ENCODE assay signal across 24 mouse cellular contexts in the genomic region with DNA sequence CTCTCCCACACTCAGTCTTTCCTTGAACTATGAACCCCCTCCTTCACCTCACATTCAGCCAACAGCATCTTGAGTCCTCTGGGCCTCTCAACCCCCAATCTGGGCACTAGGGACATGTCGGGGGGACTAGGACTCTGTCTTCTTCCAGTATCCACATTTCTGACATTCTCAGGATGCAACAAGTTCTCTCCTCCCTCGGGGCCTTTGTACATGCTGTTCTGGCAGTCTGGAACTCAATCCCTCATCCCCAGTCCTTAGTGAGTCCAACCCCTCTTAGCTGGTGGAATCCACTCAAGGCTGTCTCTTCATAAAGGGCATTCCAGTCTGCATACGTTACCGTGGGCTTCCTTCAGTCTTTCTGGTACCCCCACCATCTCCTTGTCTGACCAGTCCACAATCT. TPM values are rescaled to one million over a fixed set of nuclear protein-coding genes. Genes with fewer than 3 reads are reported as not detected.
DNase-seq lines count a peak whose midpoint lies in the region; ATAC-seq and TF ChIP-seq lines count a peak whose summit lies in the region.
"Had no signal": no experiment of that assay in that cellular context is flagged by ENCODE, and none has a peak within 500 bp of the region (broad histone marks: within the 10 kb centered on the region; RNA-seq: fewer than 3 reads in every experiment).

No protein-coding gene starts in this region.

- DNase-seq in embryonic facial prominence, embryonic 10.5 days (ENCODE audit: low spot score): no peak
- peak; percentile 38 to 48 for DNase-seq in heart, adult 18-20 months
- DNase-seq in kidney, adult 2 months: peak; percentile 34
- no peak for DNase-seq in kidney, postnatal 25 days
- peak; percentile 39 for DNase-seq in lung, postnatal 14 days
- DNase-seq in lung, postnatal 10 days: no peak
- DNase-seq: adrenal gland, adult 8-10 months; B cell, adult 2 months; cerebellum, adult 11 months; cerebellum, adult 8-10 months; cerebellum, postnatal 14 days; embryo, embryonic 11 days; heart, postnatal 14 days had no signal

- H3K4me3 ChIP-seq in embryonic facial prominence, embryonic 12.5 days: no peak overlapping the region
- H3K4me3 ChIP-seq in embryonic facial prominence, embryonic 10.5 days: no peak overlapping the region
- H3K4me3 ChIP-seq in heart, embryonic 11.5 days (ENCODE audit: low read depth, low read length): no peak overlapping the region
- no peak overlapping the region for H3K4me3 ChIP-seq in kidney, adult 2 months (ENCODE audit: insufficient read depth, low read depth, low read length)
- H3K4me3 ChIP-seq: embryonic facial prominence, embryonic 13.5 days; forebrain, embryonic 12.5 days; heart, embryonic 12.5 days; hindbrain, embryonic 10.5 days; intestine, embryonic 15.5 days had no signal

- 0 out of 2 replicates have a peak overlapping the region, but pooled peaks have one; percentile 36 for H3K27ac ChIP-seq in embryonic facial prominence, embryonic 12.5 days
- no peak overlapping the region for H3K27ac ChIP-seq in embryonic facial prominence, embryonic 10.5 days (replicated peaks)
- no peak overlapping the region for H3K27ac ChIP-seq in heart, embryonic 11.5 days (ENCODE audit: low read depth, low read length)
- H3K27ac ChIP-seq in kidney, adult 2 months (ENCODE audit: insufficient read depth, low read depth, low read length): peak overlapping the region; percentile 86
- H3K27ac ChIP-seq: embryonic facial prominence, embryonic 13.5 days; forebrain, embryonic 12.5 days; hindbrain, embryonic 10.5 days; hindbrain, embryonic 14.5 days; intestine, embryonic 15.5 days had no signal

- ATAC-seq in embryonic facial prominence, embryonic 12.5 days (ENCODE audit: insufficient number of reproducible peaks, insufficient read depth, low FRiP score, low TSS enrichment): no peak
- no peak for ATAC-seq in heart, embryonic 11.5 days (replicated peaks; ENCODE audit: insufficient number of reproducible peaks, low FRiP score, low TSS enrichment)
- ATAC-seq: CD4-positive, CD25-positive, alpha-beta regulatory T cell, adult 4 months; forebrain, embryonic 16.5 days; intestine, embryonic 15.5 days had no signal

- H3K4me1 ChIP-seq in embryonic facial prominence, embryonic 12.5 days: peaks cover 33% of the 10 kb centered on the region
- H3K4me1 ChIP-seq in embryonic facial prominence, embryonic 10.5 days: peaks cover 60% of the 10 kb centered on the region
- H3K4me1 ChIP-seq in heart, embryonic 11.5 days (ENCODE audit: control insufficient read depth, insufficient read depth, low read length): peaks cover 36% of the 10 kb centered on the region
- peaks cover 52% of the 10 kb centered on the region for H3K4me1 ChIP-seq in kidney, adult 2 months (ENCODE audit: control insufficient read depth, insufficient read depth, low read length)

- H3K9me3 ChIP-seq in embryonic facial prominence, embryonic 12.5 days: no peaks in the 10 kb centered on the region
- no peaks in the 10 kb centered on the region for H3K9me3 ChIP-seq in embryonic facial prominence, embryonic 10.5 days
- no peaks in the 10 kb centered on the region for H3K9me3 ChIP-seq in heart, embryonic 11.5 days (replicated peaks; ENCODE audit: control insufficient read depth, low read length)
- H3K9me3 ChIP-seq: embryonic facial prominence, embryonic 13.5 days; forebrain, embryonic 12.5 days; G1E; heart, embryonic 12.5 days; hindbrain, embryonic 10.5 days; intestine, embryonic 15.5 days had no signal

- H3K9ac ChIP-seq in embryonic facial prominence, embryonic 12.5 days: no peak overlapping the region
- no peak overlapping the region for H3K9ac ChIP-seq in heart, embryonic 11.5 days (ENCODE audit: low read depth, low read length)
- H3K9ac ChIP-seq: embryonic facial prominence, embryonic 13.5 days; forebrain, embryonic 12.5 days; heart, embryonic 12.5 days; hindbrain, embryonic 14.5 days; intestine, embryonic 15.5 days had no signal

- H3K27me3 ChIP-seq in embryonic facial prominence, embryonic 12.5 days: no peaks in the 10 kb centered on the region
- peaks cover 42% of the 10 kb centered on the region for H3K27me3 ChIP-seq in embryonic facial prominence, embryonic 10.5 days (replicated peaks; ENCODE audit: low read depth, poor library complexity, severe bottlenecking)
- no peaks in the 10 kb centered on the region for H3K27me3 ChIP-seq in heart, embryonic 11.5 days (ENCODE audit: control insufficient read depth, insufficient read depth, low read length)
- H3K27me3 ChIP-seq in kidney, adult 2 months (replicated peaks; ENCODE audit: control insufficient read depth, insufficient read depth, low read length): no peaks in the 10 kb centered on the region
- H3K27me3 ChIP-seq: embryonic facial prominence, embryonic 13.5 days; heart, embryonic 12.5 days; intestine, embryonic 15.5 days had no signal

- TF ChIP-seq CTCF in kidney, adult 2 months (conservative IDR thresholded peaks at IDR 0.05; ENCODE audit: insufficient read depth, insufficient read length, low read depth, low read length): no peak

- TF ChIP-seq POLR2A in kidney, adult 2 months (IDR thresholded peaks at IDR 0.05; ENCODE audit: low read depth, low read length): no peak

- peaks cover 11% of the 10 kb centered on the region for H3K36me3 ChIP-seq in embryonic facial prominence, embryonic 12.5 days
- peaks cover 52% of the 10 kb centered on the region for H3K36me3 ChIP-seq in embryonic facial prominence, embryonic 10.5 days (replicated peaks)
- no peaks in the 10 kb centered on the region; the same call in 1 of the 2 replicates for H3K36me3 ChIP-seq in heart, embryonic 11.5 days (ENCODE audit: control insufficient read depth, insufficient read depth, low read length)
- no peaks in the 10 kb centered on the region for H3K36me3 ChIP-seq in kidney, adult 2 months (ENCODE audit: control insufficient read depth, insufficient read depth, low read length)
- H3K36me3 ChIP-seq: forebrain, embryonic 12.5 days; G1E; heart, embryonic 12.5 days; intestine, embryonic 15.5 days had no signal

- H3K4me2 ChIP-seq in embryonic facial prominence, embryonic 12.5 days (replicated peaks): no peak overlapping the region
- no peak overlapping the region for H3K4me2 ChIP-seq in heart, embryonic 11.5 days
- H3K4me2 ChIP-seq: embryonic facial prominence, embryonic 13.5 days; forebrain, embryonic 12.5 days; heart, embryonic 12.5 days; hindbrain, embryonic 14.5 days; intestine, embryonic 15.5 days had no signal

- WGBS in embryonic facial prominence, embryonic 12.5 days: 79% methylated on average over 4 of the region's 4 CpGs
- 88% methylated on average over 4 of the region's 4 CpGs for WGBS in embryonic facial prominence, embryonic 10.5 days
- WGBS in heart, embryonic 11.5 days (ENCODE audit: insufficient replicate concordance): 69% methylated on average over 4 of the region's 4 CpGs
- 60% methylated on average over 4 of the region's 4 CpGs for WGBS in kidney, adult 2 months

RNA-seq across cellular contexts. Expression of a gene that starts 53.5 kb away (rescaled TPM):
- 38.8 and 39.4 TPM in 2 replicates for polyA plus RNA-seq in embryonic facial prominence, embryonic 12.5 days (2016; fragmentation: Nextera tagmentation; extraction: Ambion mirVana)
- 27.4 and 30.4 TPM in 2 replicates for polyA plus RNA-seq in embryonic facial prominence, embryonic 10.5 days (2016; fragmentation: Nextera tagmentation; extraction: Ambion mirVana)
- 100 to 1,000 TPM; 636 to 666 TPM for total RNA-seq in heart, adult 18-20 months (2021)
- polyA plus RNA-seq in heart, embryonic 11.5 days (2014; fragmentation: Nextera tagmentation; extraction: Ambion mirVana): 71.9 and 75.6 TPM in 2 replicates
- 400 and 465 TPM in 2 replicates for polyA plus RNA-seq in kidney, adult 2 months (2012; rRNA removed)

RNA-seq across cellular contexts. Expression of a gene that starts 54.6 kb away (rescaled TPM):
- polyA plus RNA-seq in embryonic facial prominence, embryonic 12.5 days (2016; fragmentation: Nextera tagmentation; extraction: Ambion mirVana): 0.22 and 0.26 TPM in 2 replicates
- 0.06 and 0.15 TPM in 2 replicates for polyA plus RNA-seq in embryonic facial prominence, embryonic 10.5 days (2016; fragmentation: Nextera tagmentation; extraction: Ambion mirVana)
- under 1 TPM; 0.84 to 0.95 TPM for total RNA-seq in heart, adult 18-20 months (2021)
- 0.21 and 0.39 TPM in 2 replicates for polyA plus RNA-seq in heart, embryonic 11.5 days (2014; fragmentation: Nextera tagmentation; extraction: Ambion mirVana)
- polyA plus RNA-seq in kidney, adult 2 months (2012; rRNA removed): 2.4 and 3.3 TPM in 2 replicates
- polyA plus RNA-seq: CD4-positive, CD25-positive, alpha-beta regulatory T cell, adult 4 months; G1E had no signal

Comparison
In these comparisons a context has a peak if more than half of its experiments do, and no peak if none do; other contexts are left out.
1. H3K27ac ChIP-seq: peak in embryonic facial prominence, embryonic 12.5 days (single experiment) and kidney, adult 2 months (single experiment); none in embryonic facial prominence, embryonic 10.5 days (single experiment) and heart, embryonic 11.5 days (single experiment).
2. DNase-seq: peak in heart, adult 18-20 months (2 of 2), kidney, adult 2 months (single experiment) and lung, postnatal 14 days (single experiment); none in embryonic facial prominence, embryonic 10.5 days (single experiment), kidney, postnatal 25 days (0 of 2) and lung, postnatal 10 days (single experiment).